Mouse (Mus musculus) G1E (cell line): Measurements from ENCODE around the gene Pts. TPM values are rescaled to one million over a fixed set of nuclear protein-coding genes. Genes with fewer than 3 reads are reported as not detected.
A peak's percentile ranks its signal among the peaks of the same experiment; 100 is the strongest.

Experiments
- ATAC-seq: 2 replicates; pipeline ENCODE4 v1.8.0; 2016; ENCODE audit warnings: mild to moderate bottlenecking; ENCODE audit not compliant: insufficient number of reproducible peaks, poor library complexity, low FRiP score, severe bottlenecking; ENCODE audit errors: extremely low read depth
- DNase-seq: peaks from one replicate; pipeline ENCODE4 v3.0.0; 2012; ENCODE audit warnings: low spot score
- H3K27me3 ChIP-seq: 2 replicates; pipeline ENCODE4 v1.6.1; 2012; ENCODE audit warnings: mild to moderate bottlenecking, low read length, inconsistent platforms; ENCODE audit not compliant: insufficient read depth
- H3K36me3 ChIP-seq: replicated peaks from 2 replicates; pipeline ENCODE3; 2012; ENCODE audit warnings: mild to moderate bottlenecking, inconsistent platforms
- H3K4me1 ChIP-seq: 2 replicates; pipeline ENCODE4 v1.6.1; 2012; ENCODE audit warnings: low read depth, low read length, inconsistent platforms, mixed read lengths; ENCODE audit not compliant: insufficient read depth
- H3K4me3 ChIP-seq: 2 replicates; pipeline ENCODE4 v1.5.1; 2012; ENCODE audit warnings: low read depth, mild to moderate bottlenecking, inconsistent platforms, low read length, moderate library complexity, mixed read lengths
- H3K9me3 ChIP-seq: replicated peaks from 2 replicates; pipeline ENCODE4 v1.6.1; 2012; ENCODE audit warnings: inconsistent platforms
- CTCF ChIP-seq: IDR thresholded peaks from 2 replicates; pipeline ENCODE4 v1.5.1; 2012; ENCODE audit warnings: low read depth, low read length, inconsistent platforms, mixed read lengths
- GATA1 ChIP-seq: IDR thresholded peaks from 2 replicates; pipeline ENCODE4 v1.6.1; 2012; ENCODE audit warnings: borderline replicate concordance, low read length, inconsistent platforms, mixed read lengths
- GATA2 ChIP-seq: IDR thresholded peaks from 2 replicates; pipeline ENCODE4 v1.6.1; 2012; ENCODE audit warnings: low read depth, low read length, inconsistent platforms, borderline replicate concordance
- POLR2AphosphoS5 ChIP-seq: IDR thresholded peaks from 2 replicates; pipeline ENCODE4 v1.6.1; 2012; ENCODE audit warnings: low read depth, low read length, inconsistent platforms; ENCODE audit not compliant: insufficient replicate concordance
- TAL1 ChIP-seq: conservative IDR thresholded peaks from 2 replicates; pipeline ENCODE4 v1.6.1; 2012; ENCODE audit warnings: low read depth, low read length, inconsistent platforms, mixed read lengths
- polyA plus RNA-seq: library from polyadenylated mRNA; stranded (reverse); fragments of >175 nt; gene quantifications from 2 replicates; pipeline ENCODE4 v1.2.3, GENCODE M21; 2012
- total RNA-seq, 2 experiments: library from RNA; stranded (forward) in 1 of 2; stranded (reverse) in 1 of 2; fragments of 200-1000 nt in 1 of 2; fragments of >200 nt in 1 of 2; fragmentation: Nextera tagmentation in 1 of 2; gene quantifications; 2 replicates each; pipeline ENCODE4 v1.2.3; 2014 to 2017

Gene Pts
- 43.9 and 48.2 TPM in 2 replicates for total RNA-seq (2014; fragmentation: Nextera tagmentation)
- total RNA-seq (2017): 52.3 and 59.4 TPM in 2 replicates
- polyA plus RNA-seq: 7.1 and 14.6 TPM in 2 replicates

- peak within 1 kb of the TSS; percentile 93 for H3K4me3 ChIP-seq
- H3K9me3 ChIP-seq: no peaks in the 10 kb centered on the region
- peaks cover 19% of the 10 kb centered on the region for H3K4me1 ChIP-seq
- peak; percentile 94 for DNase-seq
- H3K27me3 ChIP-seq: no peaks in the 10 kb centered on the region
- ATAC-seq: peak; percentile 67
- H3K36me3 ChIP-seq: peaks cover 24% of the 10 kb centered on the region
- TF ChIP-seq CTCF: peak; percentile 91
- TF ChIP-seq GATA2: no peak
These were observed at the start of gene Pts for GRCm38 (mm10) chr9:50528293-50528892. TSS of gene Pts (minus strand) at chr9:50528724.

- Histone ChIP-seq H3K4me3 (no peak overlapping the region), H3K4me1 (no peaks in the 10 kb centered on the region), H3K27me3 (peaks cover 15% of the 10 kb centered on the region), H3K36me3 (no peaks in the 10 kb centered on the region), H3K9me3 (no peaks in the 10 kb centered on the region)
- DNase-seq (no peak), ATAC-seq (no peak)
- no peak for TF ChIP-seq GATA1
- TF ChIP-seq CTCF: no peak
- no peak for TF ChIP-seq GATA2
- TF ChIP-seq TAL1: no peak
- no peak for TF ChIP-seq POLR2AphosphoS5
These were observed 41.3 kb upstream of the Pts start for GRCm38 (mm10) chr9:50569599-50570525.

GRCm38 (mm10) chr9:50567881-50568280, 39.4 kb upstream of the Pts start:
- H3K4me1 ChIP-seq: no peaks in the 10 kb centered on the region
- peaks cover 10% of the 10 kb centered on the region; the same call in 1 of the 2 replicates for H3K27me3 ChIP-seq
- TF ChIP-seq GATA2 (no peak), TAL1 (no peak), GATA1 (no peak), CTCF (no peak), POLR2AphosphoS5 (no peak)
- no peaks in the 10 kb centered on the region for H3K36me3 ChIP-seq
- ATAC-seq (no peak), DNase-seq (no peak)
- H3K4me3 ChIP-seq: no peak overlapping the region
- no peaks in the 10 kb centered on the region for H3K9me3 ChIP-seq

GRCm38 (mm10) chr9:50567372-50567771, 38.8 kb upstream of the Pts start:
- no peak overlapping the region for H3K4me3 ChIP-seq
- no peaks in the 10 kb centered on the region for H3K9me3 ChIP-seq
- DNase-seq (no peak), ATAC-seq (no peak)
- H3K36me3 ChIP-seq: no peaks in the 10 kb centered on the region
- H3K4me1 ChIP-seq: no peaks in the 10 kb centered on the region
- peaks cover 10% of the 10 kb centered on the region; the same call in 1 of the 2 replicates for H3K27me3 ChIP-seq
- TF ChIP-seq GATA2 (no peak), POLR2AphosphoS5 (no peak), GATA1 (no peak), CTCF (no peak), TAL1 (no peak)

- no peak for DNase-seq
- no peak for ATAC-seq
- no peak overlapping the region for H3K4me3 ChIP-seq
These were observed 37.4 kb upstream of the Pts start for GRCm38 (mm10) chr9:50565940-50566339.

GRCm38 (mm10) chr9:50565173-50565572, 36.6 kb upstream of the Pts start:
- no peak for ATAC-seq
- Histone ChIP-seq H3K4me1 (no peaks in the 10 kb centered on the region), H3K27me3 (peaks cover 18% of the 10 kb centered on the region; the same call in 1 of the 2 replicates), H3K36me3 (no peaks in the 10 kb centered on the region), H3K9me3 (no peaks in the 10 kb centered on the region), H3K4me3 (no peak overlapping the region)
- DNase-seq: no peak
- TF ChIP-seq CTCF (no peak), GATA2 (no peak), POLR2AphosphoS5 (no peak), TAL1 (no peak), GATA1 (no peak)

More at GRCm38 (mm10) chr9:50565940-50566339, 37.4 kb upstream of the Pts start:
- TF ChIP-seq GATA2: no peak
- TF ChIP-seq CTCF: no peak
- Histone ChIP-seq H3K27me3 (peaks cover 15% of the 10 kb centered on the region; the same call in 1 of the 2 replicates), H3K9me3 (no peaks in the 10 kb centered on the region), H3K36me3 (no peaks in the 10 kb centered on the region), H3K4me1 (no peaks in the 10 kb centered on the region)
